Mouse (Mus musculus) lung, postnatal 0 days (tissue): ENCODE results near the gene S100a16.

ENCODE experiments used
- CTCF ChIP-seq: IDR thresholded peaks from 2 replicates; pipeline ENCODE4 v1.5.1; 2016; ENCODE audit warnings: antibody characterized with exemption, mild to moderate bottlenecking
- EP300 ChIP-seq: IDR thresholded peaks from 2 replicates; pipeline ENCODE4 v1.6.1; 2016; ENCODE audit warnings: antibody characterized with exemption, mild to moderate bottlenecking, control low read depth

DNA sequence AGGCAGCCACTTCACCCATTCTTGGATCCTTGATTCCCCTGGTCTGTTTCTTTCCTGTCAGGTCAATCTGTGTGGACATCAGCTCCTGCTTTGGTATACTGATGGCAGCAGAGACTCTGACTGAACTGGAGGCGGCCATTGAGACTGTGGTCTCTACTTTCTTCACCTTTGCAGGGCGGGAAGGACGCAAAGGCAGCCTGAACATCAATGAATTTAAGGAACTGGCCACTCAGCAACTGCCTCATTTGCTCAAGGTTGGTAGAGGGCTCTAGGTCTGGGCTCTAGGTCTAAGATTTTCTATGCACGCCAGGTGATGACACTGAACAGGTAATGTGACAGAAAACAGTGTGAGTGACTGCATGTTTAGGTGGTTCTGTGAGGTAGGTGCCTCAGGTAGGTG lies 21.3 kb upstream of the S100a16 start:
- no peak for TF ChIP-seq CTCF
- TF ChIP-seq EP300, result no peak
